Mouse (Mus musculus): Measurements from ENCODE around the gene Cyp8b1. TPM values are rescaled to one million over a fixed set of nuclear protein-coding genes. Genes with fewer than 3 reads are reported as not detected.
A peak's percentile ranks its signal among the peaks of the same experiment; 100 is the strongest.

Gene Cyp8b1
- total and polyA plus RNA-seq, 2 experiments from 2014 or later: not detected

- Histone ChIP-seq H3K27me3 (ENCODE audit: insufficient read depth, low read length) (no peaks in the 10 kb centered on the region), H3K4me1 (ENCODE audit: insufficient read depth, low read length) (no peaks in the 10 kb centered on the region), H3K27ac (ENCODE audit: low read depth, low read length) (no peak overlapping the region), H3K4me3 (ENCODE audit: low read depth, low read length) (no peak overlapping the region), H3K9me3 (ENCODE audit: low read length) (no peaks in the 10 kb centered on the region), H3K9ac (replicated peaks; ENCODE audit: low read length, poor library complexity, severe bottlenecking) (no peak overlapping the region), H3K36me3 (ENCODE audit: insufficient read depth, low read length) (no peaks in the 10 kb centered on the region), H3K4me2 (ENCODE audit: low read depth, low read length, poor library complexity, severe bottlenecking) (no peak overlapping the region)
- TF ChIP-seq CTCF (IDR thresholded peaks at IDR 0.05): no peak
- ATAC-seq (ENCODE audit: low FRiP score): no peak
- no peak for DNase-seq (ENCODE audit: low spot score)
- 85% methylated on average over 12 of the region's 12 CpGs for WGBS
Observed at GRCm38 (mm10) chr9:121892057-121892687, 23.9 kb downstream of the Cyp8b1 start.

- no peak for ATAC-seq (ENCODE audit: low FRiP score)
- Histone ChIP-seq H3K9ac (replicated peaks; ENCODE audit: low read length, poor library complexity, severe bottlenecking) (no peak overlapping the region), H3K27ac (ENCODE audit: low read depth, low read length) (no peak overlapping the region), H3K9me3 (ENCODE audit: low read length) (no peaks in the 10 kb centered on the region), H3K36me3 (ENCODE audit: insufficient read depth, low read length) (no peaks in the 10 kb centered on the region), H3K4me1 (ENCODE audit: insufficient read depth, low read length) (no peaks in the 10 kb centered on the region), H3K27me3 (ENCODE audit: insufficient read depth, low read length) (no peaks in the 10 kb centered on the region), H3K4me2 (ENCODE audit: low read depth, low read length, poor library complexity, severe bottlenecking) (no peak overlapping the region), H3K4me3 (ENCODE audit: low read depth, low read length) (no peak overlapping the region)
- no peak for DNase-seq (ENCODE audit: low spot score)
- 87% methylated on average over 9 of the region's 9 CpGs for WGBS
- TF ChIP-seq CTCF (IDR thresholded peaks at IDR 0.05): no peak
Observed at GRCm38 (mm10) chr9:121891301-121891700, 24.8 kb downstream of the Cyp8b1 start.

GRCm38 (mm10) chr9:121890441-121890941 lies 25.6 kb downstream of the Cyp8b1 start:
- Histone ChIP-seq H3K27me3 (ENCODE audit: insufficient read depth, low read length) (no peaks in the 10 kb centered on the region), H3K4me1 (ENCODE audit: insufficient read depth, low read length) (no peaks in the 10 kb centered on the region), H3K4me3 (ENCODE audit: low read depth, low read length) (no peak overlapping the region), H3K4me2 (ENCODE audit: low read depth, low read length, poor library complexity, severe bottlenecking) (no peak overlapping the region), H3K27ac (ENCODE audit: low read depth, low read length) (no peak overlapping the region), H3K36me3 (ENCODE audit: insufficient read depth, low read length) (no peaks in the 10 kb centered on the region), H3K9me3 (ENCODE audit: low read length) (no peaks in the 10 kb centered on the region), H3K9ac (replicated peaks; ENCODE audit: low read length, poor library complexity, severe bottlenecking) (no peak overlapping the region)
- DNase-seq (ENCODE audit: low spot score) (peak; percentile 24), ATAC-seq (ENCODE audit: low FRiP score) (no peak)
- WGBS: 46% methylated on average over 18 of the region's 18 CpGs
- TF ChIP-seq CTCF (IDR thresholded peaks at IDR 0.05): no peak

- H3K27me3 ChIP-seq (ENCODE audit: insufficient read depth, low read length): no peaks in the 10 kb centered on the region
- no peak overlapping the region for H3K27ac ChIP-seq (ENCODE audit: low read depth, low read length)
- H3K36me3 ChIP-seq (ENCODE audit: insufficient read depth, low read length): no peaks in the 10 kb centered on the region
- no peaks in the 10 kb centered on the region for H3K9me3 ChIP-seq (ENCODE audit: low read length)
- H3K4me3 ChIP-seq (ENCODE audit: low read depth, low read length): no peak overlapping the region
- H3K4me1 ChIP-seq (ENCODE audit: insufficient read depth, low read length): no peaks in the 10 kb centered on the region
- DNase-seq (ENCODE audit: low spot score) (no peak), ATAC-seq (ENCODE audit: low FRiP score) (no peak)
- no peak overlapping the region for H3K9ac ChIP-seq (replicated peaks; ENCODE audit: low read length, poor library complexity, severe bottlenecking)
- H3K4me2 ChIP-seq (ENCODE audit: low read depth, low read length, poor library complexity, severe bottlenecking): no peak overlapping the region
- TF ChIP-seq CTCF (IDR thresholded peaks at IDR 0.05): no peak
- 77% methylated on average over 4 of the region's 4 CpGs for WGBS
Observed at GRCm38 (mm10) chr9:121889927-121890440, 26.1 kb downstream of the Cyp8b1 start.

- DNase-seq (ENCODE audit: low spot score) (no peak), ATAC-seq (ENCODE audit: low FRiP score) (no peak)
- H3K27me3 ChIP-seq (ENCODE audit: insufficient read depth, low read length): no peaks in the 10 kb centered on the region
- no peaks in the 10 kb centered on the region for H3K9me3 ChIP-seq (ENCODE audit: low read length)
- no peak overlapping the region for H3K9ac ChIP-seq (replicated peaks; ENCODE audit: low read length, poor library complexity, severe bottlenecking)
- 0 out of 2 replicates have a peak, but pooled peaks cover 3% of the 10 kb centered on the region for H3K4me1 ChIP-seq (ENCODE audit: insufficient read depth, low read length)
- no peak overlapping the region for H3K4me2 ChIP-seq (ENCODE audit: low read depth, low read length, poor library complexity, severe bottlenecking)
- no peak for TF ChIP-seq CTCF (IDR thresholded peaks at IDR 0.05)
- 74% methylated on average over 7 of the region's 7 CpGs for WGBS
- H3K36me3 ChIP-seq (ENCODE audit: insufficient read depth, low read length): no peaks in the 10 kb centered on the region
- H3K27ac ChIP-seq (ENCODE audit: low read depth, low read length): no peak overlapping the region
- no peak overlapping the region for H3K4me3 ChIP-seq (ENCODE audit: low read depth, low read length)
Observed at GRCm38 (mm10) chr9:121882015-121882457, 34.1 kb downstream of the Cyp8b1 start.

GRCm38 (mm10) chr9:121881301-121881700 lies 34.8 kb downstream of the Cyp8b1 start:
- no peak overlapping the region for H3K9ac ChIP-seq (replicated peaks; ENCODE audit: low read length, poor library complexity, severe bottlenecking)
- no peak overlapping the region for H3K4me2 ChIP-seq (ENCODE audit: low read depth, low read length, poor library complexity, severe bottlenecking)
- no peaks in the 10 kb centered on the region for H3K27me3 ChIP-seq (ENCODE audit: insufficient read depth, low read length)
- 73% methylated on average over 6 of the region's 6 CpGs for WGBS
- H3K4me3 ChIP-seq (ENCODE audit: low read depth, low read length): no peak overlapping the region
- TF ChIP-seq CTCF (IDR thresholded peaks at IDR 0.05): 0 out of 2 replicates have a peak, but pooled peaks have one; percentile 5
- no peak overlapping the region for H3K27ac ChIP-seq (ENCODE audit: low read depth, low read length)
- DNase-seq (ENCODE audit: low spot score) (no peak), ATAC-seq (ENCODE audit: low FRiP score) (no peak)
- 0 out of 2 replicates have a peak, but pooled peaks cover 3% of the 10 kb centered on the region for H3K4me1 ChIP-seq (ENCODE audit: insufficient read depth, low read length)
- no peaks in the 10 kb centered on the region for H3K9me3 ChIP-seq (ENCODE audit: low read length)
- no peaks in the 10 kb centered on the region for H3K36me3 ChIP-seq (ENCODE audit: insufficient read depth, low read length)

Measured in midbrain, postnatal 0 days (tissue).